In the genomic region with DNA sequence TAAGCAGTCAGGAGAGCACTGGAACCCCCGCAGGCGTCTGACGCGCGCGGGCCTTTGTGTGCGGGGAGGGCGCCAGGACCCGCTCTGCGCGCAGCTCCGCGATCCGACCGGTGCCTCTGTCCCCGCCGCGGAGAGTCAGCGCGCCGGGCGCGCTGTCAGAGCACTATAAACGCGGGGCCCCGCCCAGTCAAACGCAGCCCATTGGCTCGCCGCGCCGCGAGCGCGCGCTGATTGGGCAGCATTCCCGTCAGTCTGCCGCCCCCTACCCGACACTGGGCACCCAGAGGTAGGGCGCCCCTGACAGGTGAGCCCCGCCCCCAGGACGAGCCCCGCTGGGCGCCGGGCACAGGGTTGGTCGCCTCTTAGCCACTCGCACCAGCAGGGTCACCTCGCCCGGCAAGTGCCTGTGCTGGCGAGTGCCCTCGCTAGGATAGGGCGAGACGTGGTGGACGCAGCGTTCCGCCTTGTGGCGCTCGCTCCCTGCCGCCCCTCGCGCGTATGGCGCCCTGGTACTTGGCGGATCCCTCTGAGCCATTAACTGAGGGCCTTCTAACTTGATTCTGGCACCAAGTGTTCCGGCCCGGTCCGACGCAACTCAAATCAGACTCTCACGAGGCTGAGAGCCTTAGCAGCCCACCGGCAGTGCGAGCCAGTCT, we compare ENCODE assay signal across 8 mouse cellular contexts. TPM values are rescaled to one million over a fixed set of nuclear protein-coding genes. Genes with fewer than 3 reads are reported as not detected.
DNase-seq lines count a peak whose midpoint lies in the region; ATAC-seq and TF ChIP-seq lines count a peak whose summit lies in the region.

A gene (minus strand): TSS at position 140 of the 656 bp plus-strand sequence.

- WGBS in cerebellum, adult 2 months = under 1% methylated on average over 69 of the region's 70 CpGs
- WGBS in forebrain, postnatal 0 days = under 1% methylated on average over 66 of the region's 70 CpGs
- under 1% methylated on average over 58 of the region's 70 CpGs for WGBS in neural tube, embryonic 14.5 days

- no peak within 1 kb of the TSS for H3K27ac ChIP-seq in ES-E14 (ENCODE audit: insufficient read depth, low read depth, low read length, poor library complexity, severe bottlenecking)
- no peak within 1 kb of the TSS for H3K27ac ChIP-seq in cerebellum, adult 2 months (ENCODE audit: insufficient read depth, low read length)
- peak within 1 kb of the TSS; percentile 92 for H3K27ac ChIP-seq in forebrain, postnatal 0 days (ENCODE audit: low read depth, low read length)
- peak within 1 kb of the TSS; percentile 92 for H3K27ac ChIP-seq in neural tube, embryonic 14.5 days (ENCODE audit: low read depth, low read length)
- H3K27ac ChIP-seq in testis, adult 2 months (ENCODE audit: control insufficient read depth, insufficient read depth, low read depth, low read length) = peak within 1 kb of the TSS; percentile 41

- no peaks in the 10 kb centered on the region for H3K9me3 ChIP-seq in ES-E14 (ENCODE audit: control insufficient read depth, insufficient read depth, low read depth, low read length)
- H3K9me3 ChIP-seq in forebrain, postnatal 0 days (ENCODE audit: low read length) = no peaks in the 10 kb centered on the region
- no peaks in the 10 kb centered on the region for H3K9me3 ChIP-seq in neural tube, embryonic 14.5 days (ENCODE audit: control insufficient read depth, low read length)

- peak within 1 kb of the TSS; percentile 82 for H3K4me2 ChIP-seq in forebrain, postnatal 0 days (ENCODE audit: low read depth)
- H3K4me2 ChIP-seq in neural tube, embryonic 14.5 days (ENCODE audit: low read depth, low read length) = peak within 1 kb of the TSS; percentile 66

- in situ Hi-C loops in ES-E14 (cut with MboI; ENCODE audit: low sequenced_read_pairs in 2 of 2, unreplicated experiment in 2 of 2) = loop anchor here (25.0 kb wide), 2 partner anchors 326 to 424 kb away; no protein-coding TSS in a partner anchor

- H3K27me3 ChIP-seq in cerebellum, adult 2 months (ENCODE audit: control insufficient read depth, insufficient read depth, low read length) = no peaks in the 10 kb centered on the region
- no peaks in the 10 kb centered on the region for H3K27me3 ChIP-seq in forebrain, postnatal 0 days (ENCODE audit: insufficient read depth, low read length)
- H3K27me3 ChIP-seq in neural tube, embryonic 14.5 days (ENCODE audit: control insufficient read depth, insufficient read depth, low read length) = peaks cover 3% of the 10 kb centered on the region; the same call in 1 of the 2 replicates
- H3K27me3 ChIP-seq in testis, adult 2 months (ENCODE audit: control insufficient read depth, insufficient read depth, low read length) = no peaks in the 10 kb centered on the region

- 0 out of 2 replicates have a peak, but pooled peaks have one; percentile 15 for TF ChIP-seq POLR2A in cerebellum, adult 2 months (IDR thresholded peaks at IDR 0.05; ENCODE audit: borderline replicate concordance, insufficient read depth, low read length)
- TF ChIP-seq POLR2A in testis, adult 2 months (IDR thresholded peaks at IDR 0.05; ENCODE audit: control insufficient read depth, low read depth, low read length) = peak; percentile 63

- H3K4me3 ChIP-seq in ES-E14 (ENCODE audit: insufficient read depth in 1 of 2, low read depth in 1 of 2, low read length in 2 of 2, poor library complexity in 1 of 2, severe bottlenecking in 1 of 2) = peak within 1 kb of the TSS; percentile 87 to 91
- H3K4me3 ChIP-seq in cerebellum, adult 2 months (replicated peaks; ENCODE audit: insufficient read depth, low read depth, low read length) = peak within 1 kb of the TSS; percentile 57
- peak within 1 kb of the TSS; percentile 93 for H3K4me3 ChIP-seq in forebrain, postnatal 0 days (ENCODE audit: low read depth, low read length)
- H3K4me3 ChIP-seq in neural tube, embryonic 14.5 days (ENCODE audit: low read depth, low read length) = peak within 1 kb of the TSS; percentile 90
- H3K4me3 ChIP-seq in testis, adult 2 months (ENCODE audit: control insufficient read depth, low read depth, low read length) = peak within 1 kb of the TSS; percentile 91

- H3K36me3 ChIP-seq in ES-E14 (ENCODE audit: control insufficient read depth, insufficient read depth, low read length, poor library complexity, severe bottlenecking) = peaks cover 4% of the 10 kb centered on the region; the same call in 1 of the 2 replicates
- H3K36me3 ChIP-seq in forebrain, postnatal 0 days (ENCODE audit: insufficient read depth) = no peaks in the 10 kb centered on the region
- H3K36me3 ChIP-seq in neural tube, embryonic 14.5 days (ENCODE audit: control insufficient read depth, insufficient read depth, low read length) = no peaks in the 10 kb centered on the region
- no peaks in the 10 kb centered on the region; the same call in 1 of the 2 replicates for H3K36me3 ChIP-seq in testis, adult 2 months (ENCODE audit: control insufficient read depth, insufficient read depth, low read length)

- intact Hi-C loops in heart, postnatal 36 days (cut with DNase I) = loop anchor here (1.0 to 5.0 kb wide), 5 partner anchors 111 to 516 kb away; no protein-coding TSS in a partner anchor

- peak; percentile 82 for DNase-seq in ES-E14 (ENCODE audit: low read depth, low spot score)
- DNase-seq in cerebellum, adult 2 months = peak; percentile 85 to 88
- DNase-seq in forebrain, postnatal 0 days = peak; percentile 98
- peak; percentile 97 for DNase-seq in heart, postnatal 36 days
- peak; percentile 94 to 99 for DNase-seq in layer of hippocampus, adult 18-20 months (ENCODE audit: low spot score in 2 of 2)
- peak; percentile 95 for DNase-seq in lung, adult 18-20 months

- H3K9ac ChIP-seq in ES-E14 (ENCODE audit: insufficient read depth, low read depth, low read length, poor library complexity, severe bottlenecking) = peak within 1 kb of the TSS; percentile 75
- peak within 1 kb of the TSS; percentile 87 for H3K9ac ChIP-seq in forebrain, postnatal 0 days
- H3K9ac ChIP-seq in neural tube, embryonic 14.5 days (replicated peaks; ENCODE audit: low read depth, low read length) = peak within 1 kb of the TSS; percentile 81

- peaks cover 1 to 5% of the 10 kb centered on the region in 2 experiments; a peak in 2 of 4 replicates for H3K4me1 ChIP-seq in ES-E14 (ENCODE audit: control insufficient read depth in 2 of 2, insufficient read depth in 2 of 2, low read length in 2 of 2, poor library complexity in 1 of 2)
- 0 out of 2 replicates have a peak, but pooled peaks cover 4% of the 10 kb centered on the region for H3K4me1 ChIP-seq in cerebellum, adult 2 months (ENCODE audit: control insufficient read depth, insufficient read depth, low read length)
- no peaks in the 10 kb centered on the region for H3K4me1 ChIP-seq in forebrain, postnatal 0 days (ENCODE audit: insufficient read depth)
- H3K4me1 ChIP-seq in neural tube, embryonic 14.5 days (ENCODE audit: control insufficient read depth, insufficient read depth, low read length) = peaks cover 3% of the 10 kb centered on the region; the same call in 1 of the 2 replicates
- peaks cover 12% of the 10 kb centered on the region for H3K4me1 ChIP-seq in testis, adult 2 months (ENCODE audit: control insufficient read depth, insufficient read depth, low read length)

- TF ChIP-seq CTCF in cerebellum, adult 2 months (IDR thresholded peaks at IDR 0.05; ENCODE audit: borderline replicate concordance, insufficient read depth, low read depth, low read length) = no peak
- peak; percentile 53 for TF ChIP-seq CTCF in forebrain, postnatal 0 days (IDR thresholded peaks at IDR 0.05; ENCODE audit: low read depth)
- TF ChIP-seq CTCF in testis, adult 2 months (IDR thresholded peaks at IDR 0.05; ENCODE audit: control insufficient read depth, insufficient read depth, insufficient replicate concordance, low read depth, low read length) = no peak

- ATAC-seq in forebrain, postnatal 0 days = peak; percentile 92
- ATAC-seq in neural tube, embryonic 14.5 days (ENCODE audit: low read depth) = peak; percentile 95

TF ChIP-seq in ES-E14, 5 proteins besides CTCF, POLR2A, EP300 and RAD21:
- no peak for TF ChIP-seq ZC3H11A (IDR thresholded peaks at IDR 0.05; ENCODE audit: borderline replicate concordance, low read depth, low read length)
- TF ChIP-seq HCFC1 (IDR thresholded peaks at IDR 0.05; ENCODE audit: borderline replicate concordance, insufficient read depth, low read length) = peak; percentile 20; the same call in 1 of the 2 replicates
- peak; percentile 90 for TF ChIP-seq CHD2 (IDR thresholded peaks at IDR 0.05; ENCODE audit: low read depth, low read length)
- no peak for TF ChIP-seq ZNF384 (IDR thresholded peaks at IDR 0.05; ENCODE audit: low read depth, low read length)
- no peak for TF ChIP-seq MAFK (IDR thresholded peaks at IDR 0.05; ENCODE audit: insufficient read depth, low read depth, low read length)

RNA-seq across cellular contexts. Expression of the gene that starts here (rescaled TPM):
- 30.6 and 33.4 TPM in 2 replicates for total RNA-seq in ES-E14 (2012; rRNA removed)
- polyA plus RNA-seq in cerebellum, adult 2 months (2012; rRNA removed) = 14.3 and 15.7 TPM in 2 replicates
- total RNA-seq in forebrain, postnatal 0 days (2014; rRNA removed) = 50.9 and 53.5 TPM in 2 replicates
- polyA plus RNA-seq in forebrain, postnatal 0 days (2015; fragmentation: Nextera tagmentation; extraction: Ambion mirVana) = 29.5 and 29.6 TPM in 2 replicates
- total RNA-seq in heart, postnatal 36 days (2021) = 10 to 100 TPM; 20.4 to 24.5 TPM
- 10 to 100 TPM; 31.0 to 36.0 TPM for total RNA-seq in layer of hippocampus, adult 18-20 months (2021)
- polyA plus RNA-seq in neural tube, embryonic 14.5 days (2014; fragmentation: Nextera tagmentation; extraction: Ambion mirVana) = 17.7 and 27.7 TPM in 2 replicates
- 3.4 and 5.4 TPM in 2 replicates for polyA plus RNA-seq in testis, adult 2 months (2012; rRNA removed)

Comparison
In these comparisons a context has a peak if more than half of its experiments do, and no peak if none do; other contexts are left out.
1. H3K27ac ChIP-seq: peak in forebrain, postnatal 0 days (single experiment), neural tube, embryonic 14.5 days (single experiment) and testis, adult 2 months (single experiment); none in ES-E14 (single experiment) and cerebellum, adult 2 months (single experiment).
2. Peak in every context shown above with its lines, with median percentiles within 50 percentile points of each other: DNase-seq, H3K4me3 ChIP-seq and H3K9ac ChIP-seq.